Mouse (Mus musculus): ENCODE data around the gene Sla2. TPM values are rescaled to one million over a fixed set of nuclear protein-coding genes. Genes with fewer than 3 reads are reported as not detected.
A peak's percentile ranks its signal among the peaks of the same experiment; 100 is the strongest.
"Not testable (repeated sequence)": the region's sequence is repeated elsewhere in the genome, so short reads cannot be mapped to it uniquely, and the experiment has no call there.

Sla2 gene
- total RNA-seq (2021) = not detected
- long read RNA-seq, experiment 1, partial matches to known transcripts = 0 of 1 reads
- long read RNA-seq, experiment 1, other reads (novel, unspliced or antisense) = 0 of 1 reads
- long read RNA-seq, experiment 2 = 0 reads

- DNase-seq (ENCODE audit: low spot score in 2 of 2) = no peak
Observed at GRCm38 (mm10) chr2:156887017-156887416, at the start of gene Sla2. Sla2 (minus strand) TSS chr2:156887192.

GRCm38 (mm10) chr2:156935005-156935404, 48.0 kb upstream of the Sla2 start:
- DNase-seq (ENCODE audit: low spot score in 2 of 2) = no peak

DNA sequence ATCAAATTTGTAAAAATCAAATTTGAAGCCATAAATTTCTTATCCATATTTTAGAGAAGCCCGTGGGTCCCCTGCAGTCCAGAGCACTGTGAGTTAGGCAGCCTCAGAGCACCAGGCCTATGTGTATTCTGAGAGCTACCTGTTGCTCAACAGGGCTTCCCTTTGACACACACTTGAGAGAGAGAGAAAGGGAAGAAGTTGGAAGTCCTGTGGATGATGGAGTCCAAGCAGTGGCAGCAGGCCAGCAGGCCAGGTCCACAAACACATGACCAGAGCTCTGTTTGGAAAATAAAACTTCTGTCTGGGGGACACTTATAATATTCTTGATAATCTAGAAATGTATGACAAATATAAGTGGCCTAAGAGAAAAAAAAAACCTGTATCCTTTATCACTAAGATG, 46.4 kb upstream of the Sla2 start:
- DNase-seq (ENCODE audit: low spot score in 2 of 2) = no peak

DNA sequence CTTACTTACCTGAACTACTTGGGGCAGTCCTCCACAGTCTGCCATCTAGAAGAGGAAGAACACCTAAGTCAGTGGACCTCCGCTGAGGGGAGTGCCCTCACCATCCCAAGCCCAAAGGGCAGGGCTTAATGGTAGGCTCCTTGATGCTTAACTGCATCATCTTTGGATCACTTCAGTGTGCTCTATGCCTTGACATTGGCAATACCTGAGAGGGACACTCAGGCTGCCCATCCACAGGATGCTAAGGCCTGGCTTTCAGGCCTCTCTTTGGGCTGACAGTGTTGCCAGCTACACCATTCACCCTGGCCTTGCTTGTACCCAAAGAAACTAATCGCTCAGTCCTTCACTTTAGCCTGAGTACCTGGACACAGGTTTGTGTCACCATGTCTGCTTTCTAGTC, 44.4 kb upstream of the Sla2 start:
- DNase-seq (ENCODE audit: low spot score in 2 of 2) = no peak

- DNase-seq (ENCODE audit: low spot score in 2 of 2) = no peak
Observed at GRCm38 (mm10) chr2:156930549-156930948, 43.6 kb upstream of the Sla2 start.

GRCm38 (mm10) chr2:156929519-156930120, 42.6 kb upstream of the Sla2 start:
- no peak for DNase-seq (ENCODE audit: low spot score in 2 of 2)

- DNase-seq (ENCODE audit: low spot score in 2 of 2) = no peak
Observed at GRCm38 (mm10) chr2:156928606-156929005, 41.6 kb upstream of the Sla2 start.

GRCm38 (mm10) chr2:156927663-156928062, 40.7 kb upstream of the Sla2 start:
- no peak for DNase-seq (ENCODE audit: low spot score in 2 of 2)

- not testable (repeated sequence) for DNase-seq (ENCODE audit: low spot score in 2 of 2)
Observed at GRCm38 (mm10) chr2:156925611-156926010, 38.6 kb upstream of the Sla2 start.

DNA sequence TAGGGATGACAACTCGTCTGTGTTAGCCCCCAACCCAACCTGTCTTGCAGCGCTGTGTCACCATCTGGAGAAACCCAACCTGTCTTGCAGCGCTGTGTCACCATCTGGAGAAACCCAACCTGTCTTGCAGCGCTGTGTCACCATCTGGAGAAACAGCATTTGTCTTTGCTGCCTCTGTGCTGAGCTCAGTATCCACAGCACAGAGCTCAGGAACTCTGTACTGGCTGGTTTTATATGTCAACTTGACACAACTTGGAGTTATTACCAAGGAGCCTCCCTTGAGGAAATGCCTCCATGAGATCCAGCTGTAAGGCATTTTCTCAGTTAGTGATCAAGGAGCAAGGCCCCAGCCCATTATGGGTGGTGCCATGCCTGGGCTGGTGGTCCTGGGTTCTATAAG, 38.1 kb upstream of the Sla2 start:
- not testable (repeated sequence) for DNase-seq (ENCODE audit: low spot score in 2 of 2)

DNA sequence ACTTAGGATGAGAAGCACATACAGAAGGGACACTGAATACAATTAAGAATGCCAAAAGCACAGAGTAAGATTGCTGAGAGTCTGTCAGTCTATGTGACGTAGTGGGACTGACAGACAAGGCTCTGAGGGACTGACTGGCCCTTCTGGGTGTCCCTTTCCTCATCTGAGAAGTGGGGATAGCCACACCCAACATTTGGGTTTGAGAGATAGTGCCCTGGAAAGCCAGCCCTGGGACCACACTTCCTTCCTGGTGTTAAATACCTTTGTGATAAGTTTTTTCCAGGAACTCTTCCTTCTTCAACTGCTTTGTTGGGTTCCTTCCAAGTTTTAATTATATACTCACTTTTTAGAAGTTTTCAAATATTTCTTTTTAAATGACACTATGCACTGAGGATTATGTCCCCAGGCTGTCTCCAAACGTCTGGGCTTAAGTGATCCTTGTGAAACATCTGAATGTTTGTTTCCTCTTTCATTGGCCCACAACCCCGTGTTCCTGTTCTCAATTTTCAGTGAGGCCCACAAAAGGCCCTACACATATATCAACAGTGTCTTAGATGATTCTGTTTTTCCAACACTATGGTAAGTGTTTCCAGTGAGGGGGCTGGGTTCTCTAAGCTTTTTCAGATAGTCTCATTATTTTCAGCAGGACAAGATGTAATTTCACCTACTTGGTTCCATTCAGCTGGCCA, 37.4 kb upstream of the Sla2 start:
- DNase-seq (ENCODE audit: low spot score in 2 of 2) = no peak

GRCm38 (mm10) chr2:156923057-156923456, 36.1 kb upstream of the Sla2 start:
- no peak for DNase-seq (ENCODE audit: low spot score in 2 of 2)

DNA sequence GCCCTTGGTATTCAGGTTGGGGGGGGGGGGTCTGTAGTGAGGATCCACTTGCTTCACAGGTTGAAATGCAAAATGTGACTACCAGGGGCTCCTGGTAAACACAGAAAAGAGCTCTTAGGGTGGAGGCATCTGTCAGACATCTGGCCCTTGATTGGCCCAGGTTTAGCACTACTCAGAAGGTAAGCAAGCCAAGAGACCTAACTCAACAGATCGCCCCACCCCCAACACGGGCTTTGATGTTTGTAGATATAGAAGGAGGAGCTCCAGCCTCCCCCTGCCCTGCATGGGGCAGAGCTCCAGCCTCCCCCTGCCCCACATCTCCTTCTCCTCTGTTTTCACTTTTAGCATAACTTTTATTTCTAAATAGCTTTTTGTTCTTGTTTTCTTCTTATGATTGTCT, 32.8 kb upstream of the Sla2 start:
- DNase-seq (ENCODE audit: low spot score in 2 of 2) = no peak

DNA sequence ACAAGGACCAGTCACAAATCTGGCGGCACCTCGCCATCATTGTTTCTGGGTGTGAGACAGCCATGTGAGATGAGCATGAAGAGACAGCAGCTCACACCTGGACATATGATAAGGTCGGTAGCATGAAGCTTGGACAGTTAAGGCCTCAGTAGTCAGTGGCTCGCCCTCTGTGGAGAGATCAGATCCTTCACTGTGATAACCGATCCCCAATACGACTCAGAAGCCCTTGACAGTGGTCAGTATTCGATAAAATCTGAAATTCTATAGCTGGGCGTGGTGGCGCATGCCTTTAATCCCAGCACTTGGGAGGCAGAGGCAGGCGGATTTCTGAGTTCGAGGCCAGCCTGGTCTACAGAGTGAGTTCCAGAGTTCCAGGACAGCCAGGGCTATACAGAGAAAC, 32.2 kb upstream of the Sla2 start:
- not testable (repeated sequence) for DNase-seq (ENCODE audit: low spot score in 2 of 2)

DNA sequence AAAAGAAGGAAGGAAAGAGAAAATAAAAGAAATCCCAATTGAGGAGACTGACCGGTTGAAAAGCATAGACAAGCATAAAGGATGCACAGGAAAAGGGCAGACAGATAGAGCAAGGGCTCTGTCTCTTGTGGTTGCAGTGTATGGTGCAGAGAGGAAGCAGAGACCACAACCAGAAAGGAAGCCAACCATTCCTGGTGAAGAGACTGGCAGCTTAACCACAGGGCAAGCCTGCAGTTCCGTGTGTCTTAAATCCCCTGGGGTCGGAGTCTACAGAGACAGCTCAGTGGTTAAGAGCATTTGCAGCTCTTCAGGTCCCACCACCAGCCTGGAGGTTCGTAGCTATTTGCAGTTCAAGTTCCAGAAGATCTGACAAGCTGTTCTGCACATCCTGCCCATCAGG, 31.6 kb upstream of the Sla2 start:
- DNase-seq (ENCODE audit: low spot score in 2 of 2) = no peak

DNA sequence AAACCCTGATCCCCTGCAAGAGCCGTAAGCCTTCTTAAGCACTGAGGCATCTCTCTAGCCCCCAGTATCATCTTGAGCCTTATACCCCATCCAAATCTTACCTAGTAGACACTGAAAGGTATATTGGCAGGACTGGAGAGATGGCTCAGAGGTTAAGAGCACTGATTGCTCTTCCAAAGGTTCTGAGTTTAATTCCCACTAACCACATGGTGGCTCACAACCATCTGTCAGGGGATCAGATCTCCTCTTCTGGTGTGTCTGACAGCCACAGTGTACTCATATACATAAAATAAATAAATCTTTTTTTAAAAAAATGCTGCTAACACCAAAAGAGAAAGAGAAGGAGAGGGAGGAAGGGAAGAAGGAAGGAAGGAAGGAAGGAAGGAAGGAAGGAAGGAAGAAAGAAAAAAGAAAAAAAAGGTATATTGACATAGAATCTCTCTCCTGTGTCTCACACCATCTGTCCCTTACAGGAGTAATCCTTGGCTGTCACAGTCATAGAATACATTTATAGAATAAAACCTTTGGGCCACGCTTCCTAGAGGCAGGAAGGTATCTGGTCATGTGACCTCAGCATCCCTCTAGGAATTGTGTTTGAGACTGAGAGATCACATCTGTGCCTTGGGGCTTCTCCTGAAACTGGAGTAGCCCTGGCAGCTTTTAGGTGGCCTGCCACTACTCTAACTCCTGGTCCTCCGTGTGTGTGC, 29.6 kb upstream of the Sla2 start:
- no peak for DNase-seq (ENCODE audit: low spot score in 2 of 2)

- DNase-seq (ENCODE audit: low spot score in 2 of 2) = no peak
Observed at GRCm38 (mm10) chr2:156915559-156915958, 28.6 kb upstream of the Sla2 start.

DNA sequence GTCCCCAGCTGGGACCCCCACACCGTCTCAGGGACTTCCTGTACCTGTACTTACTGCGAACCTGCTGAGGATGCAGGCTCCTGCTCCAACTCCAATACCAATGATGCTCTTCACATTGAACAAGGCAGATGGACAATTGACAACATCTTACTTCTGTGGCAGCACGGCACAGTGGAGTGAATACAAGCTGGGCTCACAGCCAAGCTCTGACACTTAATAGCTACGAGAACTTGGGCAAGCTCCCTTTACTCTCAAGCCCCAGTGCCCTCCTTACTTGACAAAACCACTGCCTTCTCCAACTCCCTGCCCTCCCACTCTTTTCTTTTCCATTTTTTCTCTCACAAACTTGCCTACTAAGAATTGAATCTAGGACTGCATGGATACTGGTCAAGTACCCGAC, 26.2 kb upstream of the Sla2 start:
- no peak for DNase-seq (ENCODE audit: low spot score in 2 of 2)

DNA sequence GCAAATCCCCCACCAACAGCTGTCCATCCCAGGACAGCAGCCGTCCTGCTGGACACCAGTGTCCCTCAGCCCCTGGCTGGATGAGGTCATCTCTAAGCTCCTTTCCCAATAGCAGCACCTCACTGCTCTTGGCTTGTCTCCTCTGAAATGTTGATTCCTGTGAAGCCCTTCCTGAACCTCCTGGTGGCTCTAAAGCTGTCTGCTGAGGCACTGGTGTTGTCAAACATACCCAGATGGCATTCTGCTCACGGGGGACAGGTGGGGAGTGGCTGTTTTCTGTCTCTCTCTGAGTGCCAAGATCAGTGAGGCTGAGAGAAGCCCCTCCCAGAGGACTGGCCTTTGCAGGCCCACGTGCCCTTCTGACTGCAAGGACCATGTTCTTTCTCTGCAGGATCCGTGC, 18.9 kb upstream of the Sla2 start:
- DNase-seq (ENCODE audit: low spot score in 2 of 2) = not testable (repeated sequence)

- DNase-seq (ENCODE audit: low spot score in 2 of 2) = peak in 1 of 2 experiments; percentile 28
Observed at GRCm38 (mm10) chr2:156904976-156905717, 18.2 kb upstream of the Sla2 start.

- DNase-seq (ENCODE audit: low spot score in 2 of 2) = no peak
Observed at GRCm38 (mm10) chr2:156903367-156903766, 16.4 kb upstream of the Sla2 start.
